ENCODE assay signal across 8 mouse cellular contexts in genomic region chrX:60178744-60179458, GRCm38 (mm10). TPM values are rescaled to one million over a fixed set of nuclear protein-coding genes. Genes with fewer than 3 reads are reported as not detected.
DNase-seq lines count a peak whose midpoint lies in the region; ATAC-seq lines count a peak whose summit lies in the region.

Gene Mcf2 (minus strand): TSS chrX:60179089.

- H3K9me3 ChIP-seq in liver, embryonic 11.5 days (ENCODE audit: control insufficient read depth, low read length): no peaks in the 10 kb centered on the region
- H3K9me3 ChIP-seq in stomach, embryonic 16.5 days (replicated peaks; ENCODE audit: control insufficient read depth, low read length): no peaks in the 10 kb centered on the region

- peak within 1 kb of the TSS; percentile 21; the same call in 1 of the 2 replicates for H3K4me3 ChIP-seq in liver, embryonic 11.5 days (ENCODE audit: low read depth, low read length)
- peak within 1 kb of the TSS; percentile 35 for H3K4me3 ChIP-seq in stomach, embryonic 16.5 days (replicated peaks; ENCODE audit: low read length)

- H3K4me1 ChIP-seq in liver, embryonic 11.5 days (replicated peaks; ENCODE audit: control insufficient read depth, insufficient read depth, low read length): no peaks in the 10 kb centered on the region
- no peaks in the 10 kb centered on the region for H3K4me1 ChIP-seq in stomach, embryonic 16.5 days (ENCODE audit: control insufficient read depth, insufficient read depth, low read length)

- 11% methylated on average over 28 of the region's 28 CpGs for WGBS in liver, embryonic 11.5 days
- 8% methylated on average over 27 of the region's 28 CpGs for WGBS in stomach, embryonic 16.5 days

- H3K36me3 ChIP-seq in liver, embryonic 11.5 days (ENCODE audit: control insufficient read depth, insufficient read depth, low read length): no peaks in the 10 kb centered on the region
- no peaks in the 10 kb centered on the region for H3K36me3 ChIP-seq in stomach, embryonic 16.5 days (ENCODE audit: control insufficient read depth, insufficient read depth, low read length)

- peaks cover 18% of the 10 kb centered on the region for H3K27me3 ChIP-seq in liver, embryonic 11.5 days (replicated peaks; ENCODE audit: control insufficient read depth, insufficient read depth, low read length)
- H3K27me3 ChIP-seq in stomach, embryonic 16.5 days (ENCODE audit: control insufficient read depth, insufficient read depth, low read length): 0 out of 2 replicates have a peak, but pooled peaks cover 2% of the 10 kb centered on the region

- H3K4me2 ChIP-seq in liver, embryonic 11.5 days: peak within 1 kb of the TSS; percentile 52
- H3K4me2 ChIP-seq in stomach, embryonic 16.5 days (ENCODE audit: low read depth, low read length): peak within 1 kb of the TSS; percentile 56

- intact Hi-C loops in heart, postnatal 10 days (cut with DNase I): no loop called here

- peak; percentile 29 for DNase-seq in liver, embryonic 11.5 days (ENCODE audit: low spot score)
- no peak for DNase-seq in liver
- peak; percentile 40 for DNase-seq in embryo, embryonic 9.5 days (ENCODE audit: extremely low spot score)
- DNase-seq in heart, postnatal 10 days: peak; percentile 1 to 5
- DNase-seq in lung, postnatal 10 days: peak; percentile 1
- DNase-seq in adrenal gland, postnatal 10 days: no peak
- DNase-seq in spleen, postnatal 36 days (ENCODE audit: low spot score in 2 of 2): no peak

- no peak within 1 kb of the TSS for H3K27ac ChIP-seq in liver, embryonic 11.5 days (ENCODE audit: low read depth, low read length)
- H3K27ac ChIP-seq in stomach, embryonic 16.5 days (ENCODE audit: low read length): no peak within 1 kb of the TSS

- no peak within 1 kb of the TSS for H3K9ac ChIP-seq in liver, embryonic 11.5 days (ENCODE audit: low read depth, low read length)
- peak within 1 kb of the TSS; percentile 31; the same call in 1 of the 2 replicates for H3K9ac ChIP-seq in stomach, embryonic 16.5 days (ENCODE audit: low read length)

- ATAC-seq in liver, embryonic 11.5 days (replicated peaks; ENCODE audit: low FRiP score): no peak
- ATAC-seq in stomach, embryonic 16.5 days (ENCODE audit: insufficient read depth, low FRiP score): peak; percentile 40; the same call in 1 of the 2 replicates

RNA-seq across cellular contexts. Expression of gene Mcf2, which starts in this region (rescaled TPM):
- polyA plus RNA-seq in liver, embryonic 11.5 days (2014; fragmentation: Nextera tagmentation; extraction: Ambion mirVana): 0.05 and 0.10 TPM in 2 replicates
- total RNA-seq in heart, postnatal 10 days (2021): not detected
- polyA plus RNA-seq in stomach, embryonic 16.5 days (2015; fragmentation: Nextera tagmentation; extraction: Ambion mirVana): 0.11 TPM in 1 of 2 replicates, not detected in the other
- under 1 TPM; 0.15 to 0.21 TPM for total RNA-seq in adrenal gland, postnatal 10 days (2021)

Comparison
In these comparisons a context has a peak if more than half of its experiments do, and no peak if none do; other contexts are left out.
1. Peak in DNase-seq, H3K4me3 ChIP-seq and H3K4me2 ChIP-seq in liver, embryonic 11.5 days; RNA of the gene not detected or under 1 TPM.
2. Peak in DNase-seq in heart, postnatal 10 days; RNA of the gene not detected or under 1 TPM.
3. Peak in ATAC-seq, H3K4me3 ChIP-seq, H3K9ac ChIP-seq and H3K4me2 ChIP-seq in stomach, embryonic 16.5 days; RNA of the gene not detected or under 1 TPM.
4. DNase-seq: peak in embryo, embryonic 9.5 days (single experiment) and lung, postnatal 10 days (single experiment); none in liver (single experiment), adrenal gland, postnatal 10 days (single experiment) and spleen, postnatal 36 days (0 of 2).